Mouse (Mus musculus): Measurements from ENCODE around the gene Gm14180. TPM values are rescaled to one million over a fixed set of nuclear protein-coding genes. Genes with fewer than 3 reads are reported as not detected.

The Gm14180 gene
- polyA plus RNA-seq (2017; shearing (Covaris generic)): not detected

DNA sequence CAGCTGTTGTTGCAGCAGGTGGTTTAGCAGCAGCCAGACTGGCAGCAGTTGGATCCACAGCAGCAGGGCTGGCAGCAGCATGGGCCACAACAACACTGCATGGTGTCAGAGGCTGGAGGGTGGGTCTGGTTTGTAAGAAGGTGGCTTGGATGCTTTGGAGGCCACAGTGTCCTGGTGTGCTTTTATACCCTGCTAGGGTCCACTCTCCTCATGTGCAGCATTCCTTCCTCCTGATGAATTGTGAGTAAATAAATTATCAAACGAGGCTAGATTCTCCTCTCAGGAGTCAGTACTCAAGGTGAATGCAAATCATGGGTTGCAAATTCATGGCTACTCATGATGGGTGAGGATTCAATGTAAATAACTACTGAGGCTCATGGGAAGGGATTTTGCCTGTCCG is at the start of gene Gm14180:
Gene Gm14180, minus strand, starts transcription at position 101 of the 400 bp plus-strand sequence.

DNA sequence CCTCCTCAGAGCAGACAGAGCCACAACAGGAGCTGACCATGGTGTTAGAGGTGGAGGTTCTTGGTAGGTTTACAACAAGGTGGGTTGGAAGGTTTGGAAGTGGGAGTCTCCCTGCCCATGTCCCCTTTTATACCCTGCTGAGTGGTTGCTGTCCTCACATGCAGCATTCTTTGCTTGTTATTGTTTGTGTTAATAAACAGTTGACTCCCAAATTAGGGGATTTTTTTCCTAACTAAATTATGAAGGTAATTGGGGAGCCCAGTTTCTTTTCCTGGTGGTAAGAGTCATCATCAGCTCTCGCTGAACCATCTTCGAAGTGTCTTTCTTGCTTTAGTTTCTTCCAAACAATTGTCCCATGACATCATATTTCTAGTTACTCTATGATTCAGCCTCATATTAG is 46.5 kb upstream of the Gm14180 start, which contains the start of gene Krtap4-8:
Gene Krtap4-8, minus strand, starts transcription at position 101 of the 400 bp plus-strand sequence.

DNA sequence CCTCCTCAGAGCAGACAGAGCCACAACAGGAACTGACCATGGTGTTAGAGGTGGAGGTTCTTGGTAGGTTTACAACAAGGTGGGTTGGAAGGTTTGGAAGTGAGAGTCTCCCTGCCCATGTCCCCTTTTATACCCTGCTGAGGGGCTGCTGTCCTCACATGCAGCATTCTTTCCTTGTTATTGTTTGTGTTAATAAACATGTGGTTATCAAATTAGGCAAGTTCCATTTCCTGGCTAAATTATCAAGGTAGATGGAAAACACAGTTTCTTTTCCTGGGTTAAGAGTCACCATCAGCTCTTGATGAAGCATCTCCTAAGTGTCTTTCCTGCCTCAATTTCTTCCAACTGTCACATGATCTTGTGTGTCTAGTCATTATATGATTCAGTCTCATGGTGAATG is 38.7 kb upstream of the Gm14180 start, which contains the start of gene Gm11595:
Gene Gm11595, minus strand, starts transcription at position 101 of the 400 bp plus-strand sequence.

DNA sequence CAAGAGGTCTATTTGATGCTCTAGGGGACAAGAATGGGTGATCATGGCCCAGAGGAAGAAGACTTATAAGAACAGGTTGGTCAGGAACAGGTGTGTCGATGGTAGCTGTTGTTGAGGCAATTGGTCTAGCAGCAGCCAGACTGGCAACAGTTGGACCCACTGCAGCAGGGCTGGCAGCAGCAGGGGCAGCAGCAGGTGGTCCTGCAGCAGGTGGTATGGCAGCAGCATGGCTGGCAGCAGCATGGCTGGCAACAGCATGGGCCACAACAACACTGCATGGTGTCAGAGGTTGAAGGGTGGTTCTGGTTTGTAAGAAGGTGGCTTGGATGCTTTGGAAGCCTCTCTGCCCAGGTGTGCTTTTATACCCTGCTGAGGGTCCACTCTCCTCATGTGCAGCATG is 43.6 kb downstream of the Gm14180 start, which contains the start of gene Gm14190:
Gene Gm14190, minus strand, starts transcription at position 278 of the 400 bp plus-strand sequence.

Other genes starting within 250 kb of the Gm14180 start
- not detected for gene Krt23, start 241.2 kb downstream of the Gm14180 start, polyA plus RNA-seq (2017; shearing (Covaris generic))
- not detected for gene Krt39, start 213.0 kb downstream of the Gm14180 start, polyA plus RNA-seq (2017; shearing (Covaris generic))
- not detected for gene Krt40, start 191.1 kb downstream of the Gm14180 start, polyA plus RNA-seq (2017; shearing (Covaris generic))
- gene Krtap3-3, start 183.4 kb downstream of the Gm14180 start, polyA plus RNA-seq (2017; shearing (Covaris generic)): not detected
- gene Krtap3-2, start 177.4 kb downstream of the Gm14180 start, polyA plus RNA-seq (2017; shearing (Covaris generic)): not detected
- gene Gm11939, start 174.8 kb downstream of the Gm14180 start, polyA plus RNA-seq (2017; shearing (Covaris generic)): not detected
- not detected for gene Krtap3-1, start 167.7 kb downstream of the Gm14180 start, polyA plus RNA-seq (2017; shearing (Covaris generic))
- gene Krtap1-5, start 153.3 kb downstream of the Gm14180 start, polyA plus RNA-seq (2017; shearing (Covaris generic)): not detected
- not detected for gene Krtap1-4, start 150.6 kb downstream of the Gm14180 start, polyA plus RNA-seq (2017; shearing (Covaris generic))
- not detected for gene Krtap1-3, start 143.0 kb downstream of the Gm14180 start, polyA plus RNA-seq (2017; shearing (Covaris generic))
- not detected for gene Krtap9-3, start 136.2 kb downstream of the Gm14180 start, polyA plus RNA-seq (2017; shearing (Covaris generic))
- gene Gm11938, start 131.0 kb downstream of the Gm14180 start, polyA plus RNA-seq (2017; shearing (Covaris generic)): not detected
- gene Gm11937, start 124.1 kb downstream of the Gm14180 start, polyA plus RNA-seq (2017; shearing (Covaris generic)): not detected
- gene Krtap2-4, start 119.4 kb downstream of the Gm14180 start, polyA plus RNA-seq (2017; shearing (Covaris generic)): not detected
- gene Gm11562, start 113.9 kb downstream of the Gm14180 start, polyA plus RNA-seq (2017; shearing (Covaris generic)): not detected
- not detected for gene Krtap4-1, start 106.1 kb downstream of the Gm14180 start, polyA plus RNA-seq (2017; shearing (Covaris generic))
- gene Krtap4-2, start 99.2 kb downstream of the Gm14180 start, polyA plus RNA-seq (2017; shearing (Covaris generic)): not detected
- not detected for gene Krtap4-7, start 90.2 kb downstream of the Gm14180 start, polyA plus RNA-seq (2017; shearing (Covaris generic))
- not detected for gene Gm11555, start 84.1 kb downstream of the Gm14180 start, polyA plus RNA-seq (2017; shearing (Covaris generic))
- not detected for gene Gm11563, start 75.3 kb downstream of the Gm14180 start, polyA plus RNA-seq (2017; shearing (Covaris generic))
- not detected for gene Krtap4-6, start 68.3 kb downstream of the Gm14180 start, polyA plus RNA-seq (2017; shearing (Covaris generic))
- not detected for gene Gm14190, start 43.5 kb downstream of the Gm14180 start, polyA plus RNA-seq (2017; shearing (Covaris generic))
- not detected for gene Gm11595, start 38.6 kb upstream of the Gm14180 start, polyA plus RNA-seq (2017; shearing (Covaris generic))
- gene Krtap4-8, start 46.4 kb upstream of the Gm14180 start, polyA plus RNA-seq (2017; shearing (Covaris generic)): not detected
- gene Krtap4-9, start 50.9 kb upstream of the Gm14180 start, polyA plus RNA-seq (2017; shearing (Covaris generic)): not detected
- not detected for gene Gm11596, start 59.2 kb upstream of the Gm14180 start, polyA plus RNA-seq (2017; shearing (Covaris generic))
- not detected for gene Gm11569, start 64.6 kb upstream of the Gm14180 start, polyA plus RNA-seq (2017; shearing (Covaris generic))
- gene Gm11554, start 70.2 kb upstream of the Gm14180 start, polyA plus RNA-seq (2017; shearing (Covaris generic)): not detected
- not detected for gene Krtap4-13, start 75.6 kb upstream of the Gm14180 start, polyA plus RNA-seq (2017; shearing (Covaris generic))
- not detected for gene Gm11564, start 81.4 kb upstream of the Gm14180 start, polyA plus RNA-seq (2017; shearing (Covaris generic))
- not detected for gene 2300003K06Rik, start 103.8 kb upstream of the Gm14180 start, polyA plus RNA-seq (2017; shearing (Covaris generic))
- not detected for gene Krtap4-16, start 117.3 kb upstream of the Gm14180 start, polyA plus RNA-seq (2017; shearing (Covaris generic))
- gene Gm11568, start 123.6 kb upstream of the Gm14180 start, polyA plus RNA-seq (2017; shearing (Covaris generic)): not detected
- not detected for gene Gm11559, start 130.2 kb upstream of the Gm14180 start, polyA plus RNA-seq (2017; shearing (Covaris generic))
- not detected for gene Krtap9-1, start 139.1 kb upstream of the Gm14180 start, polyA plus RNA-seq (2017; shearing (Covaris generic))
- not detected for gene Gm11567, start 144.9 kb upstream of the Gm14180 start, polyA plus RNA-seq (2017; shearing (Covaris generic))
- gene Krtap31-1, start 173.6 kb upstream of the Gm14180 start, polyA plus RNA-seq (2017; shearing (Covaris generic)): not detected
- not detected for gene Gm11565, start 180.5 kb upstream of the Gm14180 start, polyA plus RNA-seq (2017; shearing (Covaris generic))
- gene Krtap31-2, start 202.0 kb upstream of the Gm14180 start, polyA plus RNA-seq (2017; shearing (Covaris generic)): not detected
- not detected for gene Krtap9-5, start 214.2 kb upstream of the Gm14180 start, polyA plus RNA-seq (2017; shearing (Covaris generic))
- gene Krtap29-1, start 244.8 kb upstream of the Gm14180 start, polyA plus RNA-seq (2017; shearing (Covaris generic)): not detected

Measured in CD4-positive, CD25-positive, alpha-beta regulatory T cell (primary cell).